Mouse (Mus musculus) CH12.LX (cell line): Measurements from ENCODE around the gene Myo16.

Source experiments
- CTCF ChIP-seq, 2 experiments: IDR thresholded peaks in 1 of 2; conservative IDR thresholded peaks in 1 of 2; 2 replicates each; pipeline ENCODE4 v1.5.1; 2011 to 2012; ENCODE audit warnings: low read depth in 2 of 2, low read length in 2 of 2, improper control_type of control experiment in 1 of 2, inconsistent platforms in 1 of 2, mild to moderate bottlenecking in 1 of 2, moderate library complexity in 1 of 2
- E2F4 ChIP-seq: IDR thresholded peaks from 2 replicates; pipeline ENCODE4 v1.6.1; 2011; ENCODE audit warnings: low read depth, low read length, improper control_type of control experiment; ENCODE audit not compliant: insufficient replicate concordance
- EP300 ChIP-seq: IDR thresholded peaks from 2 replicates; pipeline ENCODE4 v1.6.1; 2011; ENCODE audit warnings: low read length, improper control_type of control experiment
- HCFC1 ChIP-seq: IDR thresholded peaks from 2 replicates; pipeline ENCODE4 v1.6.1; 2012; ENCODE audit warnings: low read depth, mild to moderate bottlenecking, inconsistent platforms, low read length, improper control_type of control experiment
- MAX ChIP-seq: IDR thresholded peaks from 2 replicates; pipeline ENCODE4 v1.6.1; 2011; ENCODE audit warnings: low read length, improper control_type of control experiment
- MXI1 ChIP-seq: IDR thresholded peaks from 2 replicates; pipeline ENCODE4 v1.6.1; 2011; ENCODE audit warnings: mild to moderate bottlenecking, low read depth, low read length, improper control_type of control experiment
- MYC ChIP-seq: IDR thresholded peaks from 2 replicates; pipeline ENCODE4 v1.6.1; 2011; ENCODE audit warnings: low read depth, mild to moderate bottlenecking, improper control_type of control experiment, low read length
- NELFE ChIP-seq: IDR thresholded peaks from 2 replicates; pipeline ENCODE4 v1.6.1; 2011; ENCODE audit warnings: low read depth, low read length, improper control_type of control experiment
- POLR2A ChIP-seq: IDR thresholded peaks from 2 replicates; pipeline ENCODE4 v1.6.1; 2011; ENCODE audit warnings: low read depth, mild to moderate bottlenecking, improper control_type of control experiment, low read length
- TBP ChIP-seq: conservative IDR thresholded peaks from 2 replicates; pipeline ENCODE4 v1.6.1; 2011; ENCODE audit warnings: low read depth, low read length, improper control_type of control experiment
- UBTF ChIP-seq: IDR thresholded peaks from 2 replicates; pipeline ENCODE4 v1.6.1; 2012; ENCODE audit warnings: low read depth, mild to moderate bottlenecking, inconsistent platforms, low read length, improper control_type of control experiment, moderate library complexity
- USF1 ChIP-seq: IDR thresholded peaks from 2 replicates; pipeline ENCODE4 v1.6.1; 2014; ENCODE audit warnings: low read depth, mild to moderate bottlenecking, inconsistent platforms, low read length, improper control_type of control experiment
- ZMIZ1 ChIP-seq: IDR thresholded peaks from 2 replicates; pipeline ENCODE4 v1.6.1; 2012; ENCODE audit warnings: low read depth, mild to moderate bottlenecking, inconsistent platforms, low read length, improper control_type of control experiment
- ZNF384 ChIP-seq: IDR thresholded peaks from 2 replicates; pipeline ENCODE4 v1.6.1; 2012; ENCODE audit warnings: low read depth, low read length, improper control_type of control experiment, inconsistent platforms

DNA sequence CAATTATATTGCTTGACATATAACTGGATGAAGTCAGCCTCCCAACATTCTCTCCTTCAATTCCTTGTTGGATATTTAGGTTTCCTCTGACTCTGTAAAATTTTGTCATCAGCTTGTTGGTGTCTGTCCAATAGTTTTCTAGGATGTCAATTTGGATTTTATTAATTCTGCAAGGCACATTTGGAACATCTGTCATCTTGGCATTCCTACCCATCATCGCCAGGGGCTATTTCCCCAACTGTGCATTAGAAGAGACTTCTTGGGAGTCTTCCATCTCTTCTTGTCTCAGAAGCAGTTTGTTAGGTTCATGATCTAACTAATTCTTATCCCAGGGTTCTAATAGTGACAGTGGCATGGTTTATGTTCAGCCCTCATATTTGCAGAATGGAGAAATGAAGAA lies 196.7 kb downstream of the Myo16 start:
- TF ChIP-seq E2F4 (no peak), CTCF (conservative IDR thresholded peaks at IDR 0.05 in 1 of 2, IDR thresholded peaks at IDR 0.05 in 1 of 2; ENCODE audit: low read depth in 2 of 2, low read length in 2 of 2) (no peak), POLR2A (no peak), MXI1 (no peak), NELFE (no peak), ZMIZ1 (no peak), MAX (no peak), ZNF384 (no peak), TBP (no peak), UBTF (no peak), USF1 (no peak), EP300 (no peak), HCFC1 (no peak), MYC (no peak)
